Mouse (Mus musculus) frontal cortex, postnatal 36 days (tissue): ENCODE data around the gene Tceal5.

ENCODE experiments used
- DNase-seq, 2 experiments: peaks; one replicate each; pipeline ENCODE4 v3.0.0; 2022; ENCODE audit warnings: low spot score in 2 of 2

Tceal5 gene

GRCm38 (mm10) chrX:136171189-136172117, 32.2 kb downstream of the Tceal5 start:
- DNase-seq = peak; percentile 26 to 45

GRCm38 (mm10) chrX:136170625-136171024, 33.1 kb downstream of the Tceal5 start:
- no peak for DNase-seq
